Mouse (Mus musculus): Measurements from ENCODE around the gene Brca1. TPM values are rescaled to one million over a fixed set of nuclear protein-coding genes. Genes with fewer than 3 reads are reported as not detected.
"Not testable (repeated sequence)": the region's sequence is repeated elsewhere in the genome, so short reads cannot be mapped to it uniquely, and the experiment has no call there.

Brca1 gene
- polyA plus RNA-seq, 1 experiment from 2014 or later: 14.1 TPM

- Histone ChIP-seq H3K27me3 (ENCODE audit: control insufficient read depth, insufficient read depth, low read depth, low read length) (no peaks in the 10 kb centered on the region), H3K4me2 (ENCODE audit: low read depth, low read length) (no peak overlapping the region), H3K9ac (ENCODE audit: low read length) (no peak overlapping the region), H3K27ac (ENCODE audit: low read length) (no peak overlapping the region), H3K9me3 (ENCODE audit: control insufficient read depth, low read length) (no peaks in the 10 kb centered on the region), H3K4me1 (replicated peaks; ENCODE audit: control insufficient read depth, insufficient read depth, low read length) (peaks cover 14% of the 10 kb centered on the region; the same call in 1 of the 2 replicates), H3K4me3 (ENCODE audit: low read length) (no peak overlapping the region), H3K36me3 (ENCODE audit: control insufficient read depth, insufficient read depth, low read length) (no peaks in the 10 kb centered on the region; the same call in 1 of the 2 replicates)
- 88% methylated on average over 10 of the region's 10 CpGs for WGBS
- ATAC-seq (ENCODE audit: low read depth): no peak
Measured at GRCm38 (mm10) chr11:101451536-101451935, 100.2 kb downstream of the Brca1 start.

GRCm38 (mm10) chr11:101450394-101450793, 101.4 kb downstream of the Brca1 start:
- no peak overlapping the region for H3K27ac ChIP-seq (ENCODE audit: low read length)
- H3K4me1 ChIP-seq (replicated peaks; ENCODE audit: control insufficient read depth, insufficient read depth, low read length): peaks cover 14% of the 10 kb centered on the region; the same call in 1 of the 2 replicates
- no peak overlapping the region for H3K9ac ChIP-seq (ENCODE audit: low read length)
- no peak overlapping the region for H3K4me3 ChIP-seq (ENCODE audit: low read length)
- H3K36me3 ChIP-seq (ENCODE audit: control insufficient read depth, insufficient read depth, low read length): peaks cover 4% of the 10 kb centered on the region
- no peaks in the 10 kb centered on the region for H3K27me3 ChIP-seq (ENCODE audit: control insufficient read depth, insufficient read depth, low read depth, low read length)
- ATAC-seq (ENCODE audit: low read depth): no peak
- no peaks in the 10 kb centered on the region for H3K9me3 ChIP-seq (ENCODE audit: control insufficient read depth, low read length)
- H3K4me2 ChIP-seq (ENCODE audit: low read depth, low read length): no peak overlapping the region
- WGBS: 78% methylated on average over 3 of the region's 3 CpGs

GRCm38 (mm10) chr11:101449596-101449995, 102.2 kb downstream of the Brca1 start:
- not testable (repeated sequence) for H3K27me3 ChIP-seq (ENCODE audit: control insufficient read depth, insufficient read depth, low read depth, low read length); H3K4me2 ChIP-seq (ENCODE audit: low read depth, low read length); H3K4me3 ChIP-seq (ENCODE audit: low read length); ATAC-seq (ENCODE audit: low read depth); H3K36me3 ChIP-seq (ENCODE audit: control insufficient read depth, insufficient read depth, low read length); H3K9ac ChIP-seq (ENCODE audit: low read length); H3K9me3 ChIP-seq (ENCODE audit: control insufficient read depth, low read length); H3K27ac ChIP-seq (ENCODE audit: low read length)
- 64% methylated on average over 4 of the region's 4 CpGs for WGBS
- peaks cover 15% of the 10 kb centered on the region; the same call in 1 of the 2 replicates for H3K4me1 ChIP-seq (replicated peaks; ENCODE audit: control insufficient read depth, insufficient read depth, low read length)

GRCm38 (mm10) chr11:101448899-101449298, 102.9 kb downstream of the Brca1 start:
- ATAC-seq (ENCODE audit: low read depth): no peak
- Histone ChIP-seq H3K36me3 (ENCODE audit: control insufficient read depth, insufficient read depth, low read length) (peaks cover 16% of the 10 kb centered on the region), H3K27me3 (ENCODE audit: control insufficient read depth, insufficient read depth, low read depth, low read length) (no peaks in the 10 kb centered on the region), H3K9me3 (ENCODE audit: control insufficient read depth, low read length) (no peaks in the 10 kb centered on the region), H3K4me3 (ENCODE audit: low read length) (peak overlapping the region; percentile 59), H3K9ac (ENCODE audit: low read length) (peak overlapping the region; percentile 71), H3K4me2 (ENCODE audit: low read depth, low read length) (peak overlapping the region; percentile 63), H3K4me1 (replicated peaks; ENCODE audit: control insufficient read depth, insufficient read depth, low read length) (peaks cover 16% of the 10 kb centered on the region), H3K27ac (ENCODE audit: low read length) (peak overlapping the region; percentile 34)
- WGBS: 71% methylated on average over 4 of the region's 4 CpGs

- Histone ChIP-seq H3K9ac (ENCODE audit: low read length) (peak within 1 kb of the TSS; percentile 71), H3K9me3 (ENCODE audit: control insufficient read depth, low read length) (no peaks in the 10 kb centered on the region)
- 9% methylated on average over 10 of the region's 10 CpGs for WGBS
Measured at GRCm38 (mm10) chr11:101448274-101448746, 103.4 kb downstream of the Brca1 start, which contains the start of gene Ifi35. Gene Ifi35 (plus strand): TSS chr11:101448407.

GRCm38 (mm10) chr11:101447786-101448185, 104.0 kb downstream of the Brca1 start:
- 86% methylated on average over 5 of the region's 5 CpGs for WGBS
- no peak for ATAC-seq (ENCODE audit: low read depth)
- H3K36me3 ChIP-seq (ENCODE audit: control insufficient read depth, insufficient read depth, low read length): peaks cover 21% of the 10 kb centered on the region
- peak overlapping the region; percentile 63; the same call in 1 of the 2 replicates for H3K4me2 ChIP-seq (ENCODE audit: low read depth, low read length)
- peak overlapping the region; percentile 34 for H3K27ac ChIP-seq (ENCODE audit: low read length)
- no peaks in the 10 kb centered on the region for H3K27me3 ChIP-seq (ENCODE audit: control insufficient read depth, insufficient read depth, low read depth, low read length)
- H3K4me1 ChIP-seq (replicated peaks; ENCODE audit: control insufficient read depth, insufficient read depth, low read length): peaks cover 26% of the 10 kb centered on the region
- H3K9ac ChIP-seq (ENCODE audit: low read length): no peak overlapping the region
- no peaks in the 10 kb centered on the region for H3K9me3 ChIP-seq (ENCODE audit: control insufficient read depth, low read length)
- H3K4me3 ChIP-seq (ENCODE audit: low read length): peak overlapping the region; percentile 59

More at GRCm38 (mm10) chr11:101448274-101448746, 103.4 kb downstream of the Brca1 start, which contains the start of gene Ifi35:
- peak within 1 kb of the TSS; percentile 63 for H3K4me2 ChIP-seq (ENCODE audit: low read depth, low read length)
- H3K36me3 ChIP-seq (ENCODE audit: control insufficient read depth, insufficient read depth, low read length): peaks cover 21% of the 10 kb centered on the region
- H3K4me1 ChIP-seq (replicated peaks; ENCODE audit: control insufficient read depth, insufficient read depth, low read length): peaks cover 22% of the 10 kb centered on the region
- ATAC-seq (ENCODE audit: low read depth): peak; percentile 87
- peak within 1 kb of the TSS; percentile 59 for H3K4me3 ChIP-seq (ENCODE audit: low read length)
- peak within 1 kb of the TSS; percentile 34 for H3K27ac ChIP-seq (ENCODE audit: low read length)
- no peaks in the 10 kb centered on the region for H3K27me3 ChIP-seq (ENCODE audit: control insufficient read depth, insufficient read depth, low read depth, low read length)

GRCm38 (mm10) chr11:101446860-101447259, 104.9 kb downstream of the Brca1 start:
- WGBS: 86% methylated on average over 8 of the region's 8 CpGs
- peaks cover 21% of the 10 kb centered on the region for H3K36me3 ChIP-seq (ENCODE audit: control insufficient read depth, insufficient read depth, low read length)

GRCm38 (mm10) chr11:101446319-101446718, 105.4 kb downstream of the Brca1 start:
- Histone ChIP-seq H3K4me3 (ENCODE audit: low read length) (no peak overlapping the region), H3K4me1 (replicated peaks; ENCODE audit: control insufficient read depth, insufficient read depth, low read length) (peaks cover 26% of the 10 kb centered on the region), H3K27me3 (ENCODE audit: control insufficient read depth, insufficient read depth, low read depth, low read length) (no peaks in the 10 kb centered on the region), H3K9ac (ENCODE audit: low read length) (no peak overlapping the region), H3K4me2 (ENCODE audit: low read depth, low read length) (no peak overlapping the region), H3K36me3 (ENCODE audit: control insufficient read depth, insufficient read depth, low read length) (peaks cover 21% of the 10 kb centered on the region), H3K9me3 (ENCODE audit: control insufficient read depth, low read length) (no peaks in the 10 kb centered on the region), H3K27ac (ENCODE audit: low read length) (no peak overlapping the region)
- ATAC-seq (ENCODE audit: low read depth): no peak
- 67% methylated on average over 1 of the region's 1 CpGs for WGBS

More at GRCm38 (mm10) chr11:101446860-101447259, 104.9 kb downstream of the Brca1 start:
- ATAC-seq (ENCODE audit: low read depth); H3K9me3 ChIP-seq (ENCODE audit: control insufficient read depth, low read length); H3K27ac ChIP-seq (ENCODE audit: low read length); H3K27me3 ChIP-seq (ENCODE audit: control insufficient read depth, insufficient read depth, low read depth, low read length); H3K4me2 ChIP-seq (ENCODE audit: low read depth, low read length); H3K9ac ChIP-seq (ENCODE audit: low read length); H3K4me3 ChIP-seq (ENCODE audit: low read length): not testable (repeated sequence)
- H3K4me1 ChIP-seq (replicated peaks; ENCODE audit: control insufficient read depth, insufficient read depth, low read length): peaks cover 26% of the 10 kb centered on the region

- peak overlapping the region; percentile 74 for H3K27ac ChIP-seq (ENCODE audit: low read length)
- 0 out of 2 replicates have a peak, but pooled peaks have one; percentile 2 for ATAC-seq (ENCODE audit: low read depth)
- H3K27me3 ChIP-seq (ENCODE audit: control insufficient read depth, insufficient read depth, low read depth, low read length): no peaks in the 10 kb centered on the region
- no peaks in the 10 kb centered on the region for H3K9me3 ChIP-seq (ENCODE audit: control insufficient read depth, low read length)
- H3K9ac ChIP-seq (ENCODE audit: low read length): peak overlapping the region; percentile 77
- peaks cover 15% of the 10 kb centered on the region for H3K4me1 ChIP-seq (replicated peaks; ENCODE audit: control insufficient read depth, insufficient read depth, low read length)
- peaks cover 21% of the 10 kb centered on the region for H3K36me3 ChIP-seq (ENCODE audit: control insufficient read depth, insufficient read depth, low read length)
- peak overlapping the region; percentile 61 for H3K4me3 ChIP-seq (ENCODE audit: low read length)
- peak overlapping the region; percentile 88 for H3K4me2 ChIP-seq (ENCODE audit: low read depth, low read length)
- under 1% methylated on average over 14 of the region's 14 CpGs for WGBS
Measured at GRCm38 (mm10) chr11:101442760-101443159, 109.0 kb downstream of the Brca1 start.

Data from lung, embryonic 16.5 days (tissue).